Mouse (Mus musculus): ENCODE measurements around the gene Rcbtb2. TPM values are rescaled to one million over a fixed set of nuclear protein-coding genes. Genes with fewer than 3 reads are reported as not detected.

The Rcbtb2 gene
- polyA plus RNA-seq, 1 experiment = 32.3 TPM

- TF ChIP-seq POLR2A (IDR thresholded peaks at IDR 0.05; ENCODE audit: low read depth, low read length) = no peak
- no peak for TF ChIP-seq CTCF (conservative IDR thresholded peaks at IDR 0.05; ENCODE audit: insufficient read depth, insufficient read length, low read depth, low read length)
- no peak for DNase-seq
- H3K27me3 ChIP-seq (replicated peaks; ENCODE audit: control insufficient read depth, insufficient read depth, low read length) = no peaks in the 10 kb centered on the region
- no peaks in the 10 kb centered on the region; the same call in 1 of the 2 replicates for H3K4me1 ChIP-seq (ENCODE audit: control insufficient read depth, insufficient read depth, low read length)
- no peaks in the 10 kb centered on the region for H3K36me3 ChIP-seq (ENCODE audit: control insufficient read depth, insufficient read depth, low read length)
- WGBS = 80% methylated on average over 2 of the region's 2 CpGs
- H3K27ac ChIP-seq (ENCODE audit: insufficient read depth, low read depth, low read length) = no peak overlapping the region
- no peak overlapping the region for H3K4me3 ChIP-seq (ENCODE audit: insufficient read depth, low read depth, low read length)
These were observed 6.5 kb upstream of the Rcbtb2 start for GRCm38 (mm10) chr14:73116301-73116700.

GRCm38 (mm10) chr14:73116938-73117337 is 5.9 kb upstream of the Rcbtb2 start:
- H3K27me3 ChIP-seq (replicated peaks; ENCODE audit: control insufficient read depth, insufficient read depth, low read length) = no peaks in the 10 kb centered on the region
- no peaks in the 10 kb centered on the region for H3K36me3 ChIP-seq (ENCODE audit: control insufficient read depth, insufficient read depth, low read length)
- no peak overlapping the region; the same call in 1 of the 2 replicates for H3K4me3 ChIP-seq (ENCODE audit: insufficient read depth, low read depth, low read length)
- TF ChIP-seq POLR2A (IDR thresholded peaks at IDR 0.05; ENCODE audit: low read depth, low read length) (no peak), CTCF (conservative IDR thresholded peaks at IDR 0.05; ENCODE audit: insufficient read depth, insufficient read length, low read depth, low read length) (no peak)
- H3K27ac ChIP-seq (ENCODE audit: insufficient read depth, low read depth, low read length) = no peak overlapping the region
- WGBS = 33% methylated on average over 9 of the region's 9 CpGs
- DNase-seq = peak; percentile 75
- no peaks in the 10 kb centered on the region; the same call in 1 of the 2 replicates for H3K4me1 ChIP-seq (ENCODE audit: control insufficient read depth, insufficient read depth, low read length)

- H3K4me1 ChIP-seq (ENCODE audit: control insufficient read depth, insufficient read depth, low read length) = no peaks in the 10 kb centered on the region; the same call in 1 of the 2 replicates
- 83% methylated on average over 7 of the region's 7 CpGs for WGBS
These were observed 5.1 kb upstream of the Rcbtb2 start for GRCm38 (mm10) chr14:73117411-73118392.

GRCm38 (mm10) chr14:73118482-73119347 is 4.1 kb upstream of the Rcbtb2 start:
- no peak overlapping the region for H3K27ac ChIP-seq (ENCODE audit: insufficient read depth, low read depth, low read length)
- TF ChIP-seq CTCF (conservative IDR thresholded peaks at IDR 0.05; ENCODE audit: insufficient read depth, insufficient read length, low read depth, low read length) = no peak
- no peak for TF ChIP-seq POLR2A (IDR thresholded peaks at IDR 0.05; ENCODE audit: low read depth, low read length)
- no peaks in the 10 kb centered on the region for H3K27me3 ChIP-seq (replicated peaks; ENCODE audit: control insufficient read depth, insufficient read depth, low read length)
- DNase-seq = peak; percentile 23
- H3K4me3 ChIP-seq (ENCODE audit: insufficient read depth, low read depth, low read length) = no peak overlapping the region
- WGBS = 81% methylated on average over 14 of the region's 14 CpGs
- no peaks in the 10 kb centered on the region; the same call in 1 of the 2 replicates for H3K4me1 ChIP-seq (ENCODE audit: control insufficient read depth, insufficient read depth, low read length)
- H3K36me3 ChIP-seq (ENCODE audit: control insufficient read depth, insufficient read depth, low read length) = no peaks in the 10 kb centered on the region

More at GRCm38 (mm10) chr14:73117411-73118392, 5.1 kb upstream of the Rcbtb2 start:
- Histone ChIP-seq H3K27me3 (replicated peaks; ENCODE audit: control insufficient read depth, insufficient read depth, low read length) (no peaks in the 10 kb centered on the region), H3K27ac (ENCODE audit: insufficient read depth, low read depth, low read length) (no peak overlapping the region), H3K4me3 (ENCODE audit: insufficient read depth, low read depth, low read length) (no peak overlapping the region), H3K36me3 (ENCODE audit: control insufficient read depth, insufficient read depth, low read length) (no peaks in the 10 kb centered on the region)
- DNase-seq = peak; percentile 22
- TF ChIP-seq POLR2A (IDR thresholded peaks at IDR 0.05; ENCODE audit: low read depth, low read length) (no peak), CTCF (conservative IDR thresholded peaks at IDR 0.05; ENCODE audit: insufficient read depth, insufficient read length, low read depth, low read length) (no peak)

GRCm38 (mm10) chr14:73119459-73119858 is 3.4 kb upstream of the Rcbtb2 start:
- 78% methylated on average over 6 of the region's 6 CpGs for WGBS
- Histone ChIP-seq H3K27ac (ENCODE audit: insufficient read depth, low read depth, low read length) (no peak overlapping the region), H3K27me3 (replicated peaks; ENCODE audit: control insufficient read depth, insufficient read depth, low read length) (no peaks in the 10 kb centered on the region), H3K4me3 (ENCODE audit: insufficient read depth, low read depth, low read length) (no peak overlapping the region), H3K4me1 (ENCODE audit: control insufficient read depth, insufficient read depth, low read length) (no peaks in the 10 kb centered on the region; the same call in 1 of the 2 replicates), H3K36me3 (ENCODE audit: control insufficient read depth, insufficient read depth, low read length) (no peaks in the 10 kb centered on the region)
- no peak for DNase-seq
- TF ChIP-seq CTCF (conservative IDR thresholded peaks at IDR 0.05; ENCODE audit: insufficient read depth, insufficient read length, low read depth, low read length) (no peak), POLR2A (IDR thresholded peaks at IDR 0.05; ENCODE audit: low read depth, low read length) (no peak)

- no peak for DNase-seq
- H3K4me3 ChIP-seq (ENCODE audit: insufficient read depth, low read depth, low read length) = no peak overlapping the region
- H3K27ac ChIP-seq (ENCODE audit: insufficient read depth, low read depth, low read length) = no peak overlapping the region
- H3K4me1 ChIP-seq (ENCODE audit: control insufficient read depth, insufficient read depth, low read length) = no peaks in the 10 kb centered on the region; the same call in 1 of the 2 replicates
- H3K27me3 ChIP-seq (replicated peaks; ENCODE audit: control insufficient read depth, insufficient read depth, low read length) = no peaks in the 10 kb centered on the region
- 79% methylated on average over 2 of the region's 2 CpGs for WGBS
- H3K36me3 ChIP-seq (ENCODE audit: control insufficient read depth, insufficient read depth, low read length) = no peaks in the 10 kb centered on the region
- no peak for TF ChIP-seq CTCF (conservative IDR thresholded peaks at IDR 0.05; ENCODE audit: insufficient read depth, insufficient read length, low read depth, low read length)
- no peak for TF ChIP-seq POLR2A (IDR thresholded peaks at IDR 0.05; ENCODE audit: low read depth, low read length)
These were observed 2.9 kb upstream of the Rcbtb2 start for GRCm38 (mm10) chr14:73119966-73120365.
